Mouse (Mus musculus) right cerebral cortex, adult 2 months (tissue): Measurements from ENCODE around the gene Npy4r.

Experiments used
- DNase-seq, 2 experiments: peaks; one replicate each; pipeline ENCODE4 v3.0.0; 2021 to 2022; ENCODE audit warnings: low spot score in 2 of 2

Npy4r gene

DNA sequence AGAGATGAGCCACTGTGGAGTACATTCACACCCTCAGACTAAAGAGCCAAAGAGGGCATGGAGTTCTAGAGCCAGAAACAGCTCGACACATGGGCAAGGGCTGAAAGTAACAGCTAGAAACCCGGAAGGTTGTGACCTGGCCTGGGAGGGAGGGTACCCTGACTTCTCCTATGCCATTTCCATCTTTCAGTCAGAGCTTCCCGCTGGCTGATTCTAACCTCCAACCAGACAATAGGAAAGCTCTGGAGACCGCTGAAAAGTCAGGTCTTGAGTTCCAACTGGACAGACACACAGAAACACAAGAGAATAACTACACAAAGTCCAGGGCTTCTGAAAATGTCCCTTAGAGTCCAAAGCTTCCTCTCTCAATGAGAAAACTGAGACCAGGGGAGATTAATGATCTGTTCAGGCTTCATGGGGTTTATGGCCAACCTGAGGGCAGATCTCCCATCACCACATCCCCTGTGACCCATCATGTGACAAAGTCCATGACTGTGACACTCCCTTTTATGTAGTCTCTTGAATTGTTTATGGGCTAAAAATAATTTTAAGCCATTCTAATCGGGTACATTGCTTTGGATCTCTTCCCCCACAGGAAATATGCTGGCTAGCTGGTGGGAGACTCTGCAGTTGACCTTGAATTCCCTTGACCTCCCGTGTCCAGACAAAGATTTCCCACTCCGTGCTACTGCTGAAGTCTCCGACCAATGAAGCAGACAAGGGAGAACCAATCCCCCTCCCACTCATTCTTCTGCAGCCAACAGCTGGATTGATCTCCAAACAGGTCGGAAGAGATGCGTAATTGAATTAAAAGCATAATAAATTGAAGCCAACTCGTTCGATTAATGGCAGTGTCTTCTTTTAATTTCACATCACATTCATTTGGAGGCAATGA, 32.0 kb downstream of the Npy4r start:
- DNase-seq = no peak

GRCm38 (mm10) chr14:34119046-34119723, 33.1 kb downstream of the Npy4r start:
- DNase-seq = no peak

GRCm38 (mm10) chr14:34114311-34114710, 38.0 kb downstream of the Npy4r start:
- no peak for DNase-seq

GRCm38 (mm10) chr14:34107594-34107993, 44.7 kb downstream of the Npy4r start:
- no peak for DNase-seq

- no peak for DNase-seq
Observed at GRCm38 (mm10) chr14:34106389-34107062, 45.8 kb downstream of the Npy4r start.

DNA sequence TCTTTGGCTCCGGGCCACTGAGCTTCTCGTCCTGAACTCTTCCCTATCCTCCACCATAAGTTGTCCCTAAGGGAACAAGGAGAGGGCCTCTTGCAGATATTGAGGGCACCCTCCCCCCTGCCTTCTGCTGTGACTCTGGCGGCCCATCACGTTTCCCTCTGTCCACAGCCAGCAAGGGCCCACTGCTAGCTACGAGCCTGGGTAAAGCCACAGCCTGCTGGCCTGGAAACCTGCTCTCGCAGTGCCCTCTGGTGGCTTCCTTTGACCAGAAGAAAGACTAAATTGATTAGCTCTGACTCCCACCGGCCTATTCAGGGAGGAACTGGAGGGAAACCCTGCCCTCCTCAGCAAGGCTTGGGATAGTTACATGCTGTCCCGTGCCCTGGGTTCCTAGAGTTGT, 47.4 kb downstream of the Npy4r start:
- peak; percentile 48 to 64 for DNase-seq

- no peak for DNase-seq
Observed at GRCm38 (mm10) chr14:34103855-34104254, 48.4 kb downstream of the Npy4r start.

DNA sequence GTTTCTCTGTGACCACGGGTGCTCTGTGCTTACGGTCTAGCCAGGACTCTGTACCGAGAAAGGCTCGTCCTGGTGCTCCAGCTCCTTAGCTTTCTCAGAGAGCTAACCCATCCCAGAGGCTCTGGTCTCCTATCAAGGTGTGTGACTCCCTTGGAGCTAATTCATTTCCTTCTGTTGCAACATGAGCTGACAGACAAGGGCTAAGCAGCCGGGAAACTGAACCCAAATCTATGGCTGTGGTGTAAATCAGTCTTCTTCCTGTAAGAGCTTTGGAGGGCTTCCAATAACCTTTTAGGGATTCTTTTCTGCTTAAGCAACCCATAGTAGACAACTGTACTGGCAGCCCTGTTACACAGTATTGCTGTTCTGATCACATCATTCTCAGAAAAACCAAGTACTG, 49.7 kb downstream of the Npy4r start, which contains the start of gene A630023A22Rik:
A630023A22Rik (minus strand) TSS at position 154 of the 400 bp plus-strand sequence.
- DNase-seq = no peak

DNA sequence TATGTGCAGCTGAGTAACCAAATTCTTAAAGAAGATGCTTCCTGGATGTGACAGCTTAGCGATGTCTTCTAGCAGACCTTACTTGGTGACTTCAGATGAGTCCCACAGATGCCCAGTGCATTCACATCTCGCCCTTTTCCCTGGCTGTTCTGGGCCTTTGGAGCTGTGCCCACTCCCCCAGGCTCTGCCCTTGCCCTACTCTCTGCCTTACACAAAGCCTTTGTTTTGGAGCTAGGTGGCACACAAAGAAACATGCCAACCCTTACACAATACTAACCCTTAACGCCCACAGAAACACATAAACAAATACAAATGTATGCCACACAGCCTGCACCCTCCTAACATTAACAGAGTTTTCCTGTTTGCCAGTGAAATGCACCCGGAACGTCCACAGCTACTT, 56.1 kb downstream of the Npy4r start:
- no peak for DNase-seq
